Mouse (Mus musculus) thymus, adult 2 months (tissue): ENCODE measurements at regions not wholly inside any gene's neighbourhood (a gene's known extent, or its start where the extent isn't known, plus 50 kb on each side); places are given as distances from the start of the nearest gene placed in this dataset.

Source experiments
- CTCF ChIP-seq: fragments of 200-500 bp; IDR thresholded peaks from 2 replicates; pipeline ENCODE4 v1.5.1; 2012; ENCODE audit warnings: mild to moderate bottlenecking, control low read depth, low read length, moderate library complexity, borderline replicate concordance; ENCODE audit not compliant: control insufficient read depth, poor library complexity, insufficient read depth; ENCODE audit errors: extremely low read depth
- POLR2A ChIP-seq: fragments of 200-500 bp; IDR thresholded peaks from 2 replicates; pipeline ENCODE4 v1.6.1; 2012; ENCODE audit warnings: mild to moderate bottlenecking, low read length, control low read depth, moderate library complexity; ENCODE audit not compliant: control insufficient read depth, poor library complexity, insufficient read depth; ENCODE audit errors: extremely low read depth

DNA sequence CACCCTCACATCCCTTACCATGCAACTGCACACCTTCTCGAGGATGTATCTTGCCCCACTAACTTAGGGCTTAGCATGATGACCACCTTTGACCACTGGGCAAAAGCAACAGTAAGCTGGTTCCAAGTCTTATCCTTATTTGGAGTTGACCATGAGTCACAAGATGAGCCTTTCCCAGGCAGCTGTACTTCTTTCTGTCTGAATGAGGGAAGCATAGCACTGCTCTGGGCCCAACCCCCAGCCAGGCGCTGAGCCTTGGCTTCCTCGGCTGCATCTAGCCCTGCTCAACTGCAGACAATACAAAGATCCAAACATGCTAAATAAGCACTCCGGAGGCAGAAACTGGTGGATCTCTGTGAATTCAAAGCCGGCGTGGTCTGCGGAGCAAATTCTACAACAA, 392.9 kb downstream of the H2al1j start:
- TF ChIP-seq CTCF (no peak), POLR2A (no peak)
